Comparison of ENCODE assay signal across 10 mouse cellular contexts in the genomic region with DNA sequence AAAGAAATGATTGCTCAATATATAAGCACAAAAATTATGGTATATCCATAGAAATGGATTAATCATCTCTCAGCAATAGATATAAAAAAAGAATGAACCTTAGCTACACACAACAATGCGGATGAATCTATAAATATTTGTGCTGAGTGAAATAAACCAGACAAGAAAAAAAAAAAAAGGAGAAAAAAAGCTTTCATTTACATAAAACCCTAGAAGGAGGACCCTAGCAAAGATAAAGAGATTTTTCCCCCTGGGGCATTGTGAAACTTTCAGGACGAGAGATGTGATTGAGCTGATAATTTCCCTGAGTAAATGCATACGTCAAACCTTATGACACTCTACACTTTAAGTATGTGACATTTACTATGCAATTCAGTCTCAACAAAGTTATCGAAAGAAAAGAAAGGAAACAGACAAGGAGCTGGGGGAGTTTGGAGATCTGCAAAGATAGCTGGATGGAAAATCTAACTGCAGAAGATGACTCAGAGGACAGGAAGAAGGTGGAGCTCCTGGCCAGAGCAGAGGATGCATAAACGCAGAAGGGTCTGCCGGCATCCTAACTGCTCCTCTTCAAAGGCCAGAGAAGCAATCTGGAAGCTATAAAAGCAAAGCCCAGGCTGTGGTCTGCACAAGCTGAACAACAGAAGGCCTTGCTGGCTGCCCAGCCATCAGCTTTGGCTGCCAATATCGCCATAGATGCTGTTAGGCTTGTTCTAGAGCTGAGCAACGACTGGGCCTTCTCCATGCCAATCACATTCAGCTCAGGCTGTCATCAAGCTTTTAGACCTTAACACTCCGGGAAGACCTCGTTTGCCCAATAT.
DNase-seq lines count a peak whose midpoint lies in the region; ATAC-seq and TF ChIP-seq lines count a peak whose summit lies in the region.
"Had no signal": no experiment of that assay in that cellular context is flagged by ENCODE, and none has a peak within 500 bp of the region (broad histone marks: within the 10 kb centered on the region; RNA-seq: fewer than 3 reads in every experiment).

No protein-coding gene starts in this region.

- H3K27ac ChIP-seq in gastrocnemius, adult 2 months = 0 out of 2 replicates have a peak overlapping the region, but pooled peaks have one; percentile 16
- H3K27ac ChIP-seq: liver, embryonic 15.5 days had no signal

- peak; percentile 46 for ATAC-seq in megakaryocyte, adult 5-6 weeks (ENCODE audit: poor library complexity, severe bottlenecking)

- H3K4me3 ChIP-seq in gastrocnemius, adult 2 months = no peak overlapping the region
- H3K4me3 ChIP-seq: liver, embryonic 15.5 days had no signal

- no peak for TF ChIP-seq CTCF in gastrocnemius, adult 2 months (IDR thresholded peaks at IDR 0.05)

- no peak for DNase-seq in gastrocnemius, adult 2 months
- no peak for DNase-seq in gastrocnemius, postnatal 10 days
- DNase-seq in 3T3-L1 (ENCODE audit: low read depth, low spot score) = peak; percentile 73
- peak; percentile 43 for DNase-seq in T-cell, adult 2 months (ENCODE audit: low spot score)
- DNase-seq in urinary bladder, adult 2 months (ENCODE audit: low spot score) = no peak
- no peak for DNase-seq in ovary, postnatal 14 days (ENCODE audit: low spot score)
- DNase-seq in layer of hippocampus, adult 11-12 months (ENCODE audit: low spot score) = no peak
- DNase-seq: kidney, adult 11 months had no signal

- intact Hi-C loops in gastrocnemius, adult 2 months (cut with DNase I) = loop anchor here (10.0 kb wide), 1 partner anchor 629 kb away; no protein-coding TSS in a partner anchor

Comparison
In these comparisons a context has a peak if more than half of its experiments do, and no peak if none do; other contexts are left out.
1. DNase-seq: peak in 3T3-L1 (single experiment) and T-cell, adult 2 months (single experiment); none in gastrocnemius, adult 2 months (single experiment), gastrocnemius, postnatal 10 days (single experiment), urinary bladder, adult 2 months (single experiment), ovary, postnatal 14 days (single experiment) and layer of hippocampus, adult 11-12 months (single experiment).